Mouse (Mus musculus): ENCODE results near the gene Mars.
A peak's percentile ranks its signal among the peaks of the same experiment; 100 is the strongest.

DNA sequence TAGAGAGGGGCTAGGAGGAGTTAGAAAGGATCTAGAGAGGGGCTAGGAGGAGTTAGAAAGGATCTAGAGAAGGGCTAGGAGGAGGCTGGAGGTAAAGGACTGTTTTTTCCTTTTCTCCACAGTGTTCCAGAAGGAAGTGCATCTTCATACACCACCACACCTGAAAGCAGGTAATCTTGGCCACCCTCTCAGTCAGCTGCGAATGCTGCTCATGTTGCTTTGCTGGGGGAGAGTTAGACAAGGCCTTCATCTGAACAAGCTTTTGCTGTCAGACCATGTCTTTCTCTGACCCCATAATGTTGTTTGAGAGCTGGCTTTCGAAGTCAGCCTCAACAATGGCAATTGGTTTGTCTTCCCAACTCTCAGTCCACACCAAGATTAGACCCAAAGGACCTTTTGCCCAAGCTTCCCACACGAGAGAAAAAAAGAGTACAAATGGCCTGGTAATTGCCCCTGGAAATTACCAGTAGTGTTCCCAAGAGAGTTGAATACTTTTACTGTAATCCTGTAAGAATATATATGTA lies 17.9 kb downstream of the Mars start:
- TF ChIP-seq CTCF (IDR thresholded peaks at IDR 0.05 in 2 of 3, conservative IDR thresholded peaks at IDR 0.05 in 1 of 3; ENCODE audit: control insufficient read depth in 1 of 3, insufficient read depth in 1 of 3, low read depth in 2 of 3, low read length in 3 of 3, poor library complexity in 1 of 3, severe bottlenecking in 1 of 3) (no peak), POLR2AphosphoS2 (IDR thresholded peaks at IDR 0.05; ENCODE audit: low read length) (peak; percentile 46), TBP (IDR thresholded peaks at IDR 0.05; ENCODE audit: low read depth, low read length) (no peak), TCF12 (IDR thresholded peaks at IDR 0.05; ENCODE audit: low read depth, low read length) (no peak), SMC3 (IDR thresholded peaks at IDR 0.05; ENCODE audit: low read depth, low read length) (no peak; the same call in 1 of the 2 replicates), GATA1 (IDR thresholded peaks at IDR 0.05; ENCODE audit: low read depth, low read length) (no peak), POLR2A (IDR thresholded peaks at IDR 0.05; ENCODE audit: control insufficient read depth in 1 of 2, insufficient read depth in 1 of 2, low read depth in 1 of 2, low read length in 2 of 2, poor library complexity in 1 of 2) (no peak; a peak in 2 of 4 replicates), E2F4 (IDR thresholded peaks at IDR 0.05; ENCODE audit: borderline replicate concordance, low read depth, low read length) (no peak), HCFC1 (IDR thresholded peaks at IDR 0.05; ENCODE audit: low read depth, low read length) (no peak)
